Mouse (Mus musculus) erythroblast, embryonic 14.5 days (primary cell): ENCODE data around the gene Glg1.

Source experiments
- GATA1 ChIP-seq: IDR thresholded peaks from 2 replicates; pipeline ENCODE4 v1.6.1; 2012; ENCODE audit warnings: low read length, inconsistent platforms, mixed read lengths
- TAL1 ChIP-seq: IDR thresholded peaks from 3 replicates; pipeline ENCODE4 v1.6.1; 2012; ENCODE audit warnings: low read length, inconsistent platforms, mixed read lengths

DNA sequence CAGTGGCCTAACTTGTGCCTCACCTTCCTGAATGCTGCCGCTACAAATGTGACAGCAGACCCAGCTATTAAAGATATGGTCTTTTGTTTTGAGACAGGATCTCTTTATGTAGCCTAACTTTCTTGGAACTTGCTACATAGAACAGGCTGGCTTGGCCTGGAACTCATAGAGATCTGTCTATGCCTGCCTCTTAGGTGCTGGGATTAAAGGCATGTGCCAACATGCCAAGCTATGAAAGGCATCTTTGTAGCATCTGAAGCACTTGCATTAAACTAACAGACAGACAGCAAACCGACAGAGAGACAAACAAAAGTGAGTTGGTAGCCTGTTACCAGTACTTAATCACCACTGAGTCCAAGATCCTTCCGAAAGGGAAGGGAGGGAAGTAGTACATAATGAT lies 23.1 kb upstream of the Glg1 start:
- no peak for TF ChIP-seq GATA1
- no peak for TF ChIP-seq TAL1
